Mouse (Mus musculus): ENCODE data around the gene Dst. TPM values are rescaled to one million over a fixed set of nuclear protein-coding genes. Genes with fewer than 3 reads are reported as not detected.

Gene Dst
- 10 to 100 TPM; 13.6 to 16.0 TPM for total RNA-seq (2023)

DNA sequence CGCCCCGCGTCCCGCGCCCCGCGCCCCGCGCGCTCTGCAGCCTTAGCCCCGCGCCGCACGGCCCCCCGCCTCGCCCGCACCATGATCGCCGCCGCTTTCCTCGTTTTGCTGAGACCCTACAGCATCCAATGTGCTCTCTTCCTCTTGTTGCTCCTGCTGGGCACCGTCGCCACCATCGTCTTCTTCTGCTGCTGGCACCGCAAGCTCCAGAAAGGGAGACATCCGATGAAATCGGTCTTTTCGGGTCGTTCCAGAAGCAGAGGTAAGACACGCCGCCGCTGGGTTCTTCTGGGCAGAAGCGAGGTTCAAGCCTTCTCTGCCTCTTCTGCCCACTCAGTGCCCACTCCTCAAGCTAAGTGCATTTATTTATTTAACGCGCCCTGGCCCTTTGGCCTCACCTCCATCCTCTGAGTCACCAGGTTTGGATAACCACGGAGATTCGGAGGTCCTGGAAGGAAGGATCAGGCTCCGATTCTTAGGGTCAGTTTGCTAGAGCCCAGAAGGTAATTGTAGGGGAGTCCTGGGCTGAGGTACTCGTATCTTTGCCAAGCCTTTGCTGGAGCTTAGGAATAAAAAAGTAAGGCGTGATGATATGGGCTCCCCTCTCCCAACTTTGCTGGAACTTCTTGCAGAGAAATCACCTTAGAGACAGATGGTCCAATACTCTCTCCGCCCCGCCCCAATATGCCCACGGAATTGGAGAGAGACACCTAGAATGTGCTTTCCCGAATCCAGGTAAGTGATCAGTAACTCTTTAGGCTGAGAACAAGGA is at the start of gene Dst:
Gene Dst (plus strand): TSS at position 35 of the 772 bp plus-strand sequence.

DNA sequence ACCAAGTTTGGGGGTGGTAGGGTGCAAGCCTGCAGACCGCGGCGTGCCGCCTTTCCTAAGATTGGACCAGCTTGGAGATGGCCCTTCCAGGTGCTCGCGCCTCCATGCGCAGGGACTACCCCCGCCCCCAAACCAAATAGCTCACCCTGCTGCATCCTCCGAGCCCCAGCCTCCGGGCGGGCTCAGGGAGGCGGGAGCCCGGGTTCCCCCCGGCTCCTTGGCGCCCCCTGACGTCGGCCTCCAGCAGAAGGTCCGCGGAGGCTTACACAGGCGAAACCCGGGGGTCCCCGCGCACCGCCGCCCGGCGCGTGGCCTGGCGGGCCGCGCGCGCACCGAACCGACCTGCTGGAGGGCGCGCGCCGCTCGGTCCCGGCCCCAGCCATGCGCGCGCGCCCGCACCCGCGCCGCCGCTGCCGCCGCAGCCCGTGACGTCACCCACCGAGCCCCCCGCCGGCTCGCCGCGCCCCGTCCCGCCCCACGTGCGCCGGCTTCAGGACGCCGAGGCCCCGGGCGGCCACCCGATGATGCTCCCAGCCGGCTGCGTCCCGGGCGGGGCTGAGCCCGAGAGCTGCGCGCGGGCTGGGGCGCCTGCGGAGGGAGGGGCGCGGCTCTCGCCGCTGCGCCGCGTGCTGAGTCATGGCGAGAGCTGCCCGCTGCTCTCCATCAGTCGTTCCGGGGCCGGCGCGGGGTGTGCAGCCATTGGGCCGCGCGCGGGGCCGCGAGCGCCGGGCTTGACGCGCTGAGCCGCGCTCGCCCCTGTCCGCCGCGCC is 419 bp upstream of the Dst start, which contains the start of gene Bend6:
Gene Bend6 (minus strand): TSS at position 396 of the 770 bp plus-strand sequence.

Other genes starting within 250 kb of the Dst start
- 10 to 100 TPM; 15.9 to 20.5 TPM for gene Prim2, start 238.4 kb upstream of the Dst start, total RNA-seq (2023)
- gene Rab23, start 188.3 kb upstream of the Dst start, total RNA-seq (2023), result 10 to 100 TPM in 1 of 2 experiments, 1 to 10 TPM in 1; 9.3 to 13.4 TPM
- gene Bag2, start 150.4 kb upstream of the Dst start, total RNA-seq (2023), result 1 to 10 TPM; 4.2 to 5.8 TPM
- gene Zfp451, start 93.6 kb upstream of the Dst start, total RNA-seq (2023), result 10 to 100 TPM; 47.8 to 49.1 TPM
- gene Bend6, start 409 bp upstream of the Dst start, total RNA-seq (2023), result 1 to 10 TPM; 4.5 to 5.0 TPM

Measured in T-cell, adult 66 days (primary cell).